Mouse (Mus musculus) heart, postnatal 0 days (tissue): Measurements from ENCODE around the gene Xrcc6.

ENCODE experiments used
- CTCF ChIP-seq: IDR thresholded peaks from 2 replicates; pipeline ENCODE4 v1.5.1; 2016; ENCODE audit warnings: antibody characterized with exemption, control low read depth, low read depth
- EP300 ChIP-seq: IDR thresholded peaks from 2 replicates; pipeline ENCODE4 v1.6.1; 2016; ENCODE audit warnings: antibody characterized with exemption, low read depth

DNA sequence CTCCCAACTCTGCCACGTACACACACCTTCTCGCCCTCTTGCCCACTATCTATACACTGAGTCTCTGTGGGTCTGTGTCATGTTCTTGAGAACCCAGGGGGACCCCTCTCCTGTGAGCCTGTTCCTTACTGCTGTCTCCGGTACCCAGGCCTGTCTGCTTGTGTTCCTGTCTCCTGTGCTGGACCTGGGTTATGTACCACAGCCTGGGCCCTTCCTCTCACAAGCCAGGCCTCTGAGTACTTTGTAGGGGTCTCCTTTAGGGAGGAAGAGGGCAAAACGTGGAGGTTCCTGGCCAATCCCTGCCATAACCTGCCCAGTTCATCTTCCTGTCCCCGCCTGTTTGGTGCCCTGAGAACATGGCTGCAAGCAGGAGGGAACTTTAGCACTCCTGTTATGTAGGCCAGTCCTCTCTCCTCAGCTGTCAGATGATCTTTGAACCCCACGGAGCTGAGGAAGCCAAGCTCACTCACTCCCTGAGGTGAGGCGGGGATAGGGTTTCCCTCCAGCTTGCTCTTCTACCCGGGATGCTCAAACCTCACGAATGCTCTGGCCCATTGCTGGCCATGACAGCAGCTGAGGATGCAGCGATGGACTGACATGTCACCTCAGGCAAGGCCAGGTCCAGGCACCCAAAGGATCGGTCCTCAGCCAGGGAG lies 38.0 kb upstream of the Xrcc6 start:
- TF ChIP-seq EP300, result no peak
- no peak for TF ChIP-seq CTCF
